Mouse (Mus musculus) right cerebral cortex, adult 2 months (tissue): ENCODE results near the gene Rpusd1.

Experiments used
- DNase-seq, 2 experiments: peaks; one replicate each; pipeline ENCODE4 v3.0.0; 2021 to 2022; ENCODE audit warnings: low spot score in 2 of 2

Rpusd1 gene

DNA sequence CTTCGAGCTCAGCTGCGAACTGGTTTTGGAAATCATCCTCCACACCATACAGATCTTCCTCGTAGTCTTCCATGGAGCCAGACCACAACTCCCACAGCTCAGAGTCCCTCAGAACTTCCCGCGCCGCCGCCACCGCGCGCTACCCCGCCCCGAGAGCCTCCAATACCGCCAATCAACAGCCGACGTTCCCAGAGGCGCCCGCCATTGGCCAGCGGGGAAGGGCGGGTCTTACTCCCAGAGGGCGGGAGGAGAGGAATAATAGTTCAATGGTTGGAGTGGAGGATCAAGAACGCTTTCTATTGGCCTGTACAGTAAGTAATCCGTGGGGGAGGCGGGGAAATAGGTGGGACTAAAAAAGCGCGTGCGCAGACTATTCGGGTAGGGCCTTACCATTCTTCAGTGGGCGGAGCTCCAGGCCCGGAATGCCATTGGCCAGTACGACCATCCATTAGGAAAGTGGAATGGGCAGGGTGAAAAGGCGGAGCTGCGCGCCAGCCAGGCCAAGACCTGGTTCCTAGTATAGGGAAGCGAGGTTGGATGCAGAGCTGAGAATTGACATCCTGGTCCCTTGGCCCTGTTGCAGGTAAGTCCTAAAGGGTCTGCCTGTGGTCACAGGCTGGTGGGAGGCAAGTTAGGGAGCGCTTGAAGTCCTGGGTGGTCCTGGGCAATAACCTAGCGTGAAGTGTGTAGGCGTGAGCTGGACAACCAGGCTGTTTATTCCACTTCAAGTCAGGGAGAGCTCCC, at the start of gene Rpusd1, which contains the start of gene Chtf18:
Gene Rpusd1, plus strand, starts transcription at position 406 of the 744 bp plus-strand sequence.
Gene Chtf18, minus strand, starts transcription at position 155 of the 744 bp plus-strand sequence.
- peak; percentile 99 for DNase-seq

DNA sequence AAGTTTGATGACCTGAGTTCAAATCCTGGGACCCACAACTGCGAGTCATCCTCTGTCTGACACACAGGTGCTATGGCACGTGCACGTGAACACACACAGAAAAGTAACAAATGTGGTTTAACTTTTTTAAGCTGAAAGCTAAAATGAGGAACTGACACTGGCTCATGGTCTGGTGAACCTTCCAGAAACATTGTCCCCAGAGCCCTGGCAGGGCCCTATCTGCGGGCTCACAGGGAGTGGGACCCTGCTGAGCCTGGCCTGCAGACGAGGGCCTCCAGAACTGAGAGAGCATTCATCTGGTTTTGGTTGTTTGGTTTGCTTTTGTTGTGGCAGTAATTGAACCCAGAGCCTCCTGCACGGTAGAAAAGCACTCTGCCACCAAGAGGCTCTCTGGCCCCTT, 49.5 kb upstream of the Rpusd1 start:
- no peak for DNase-seq

DNA sequence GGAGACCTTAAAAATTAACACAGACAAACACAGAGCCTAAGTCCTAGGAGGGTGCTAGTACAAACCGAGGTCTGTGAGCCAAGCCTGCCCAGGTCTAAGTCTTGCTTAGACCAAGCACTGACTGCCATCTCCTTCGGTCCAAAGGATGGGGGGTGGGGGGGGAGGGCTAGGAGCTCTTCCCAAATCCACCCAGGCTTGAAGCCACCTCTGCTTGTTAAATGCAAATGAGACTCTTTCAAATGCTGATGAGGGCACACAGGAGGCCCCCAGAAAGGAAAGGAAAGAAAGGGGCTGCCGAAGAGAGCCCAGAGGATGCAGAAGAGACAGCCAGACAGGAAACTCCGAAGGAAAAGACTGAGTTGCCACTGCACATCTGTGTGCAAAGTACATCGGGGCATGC, 47.7 kb upstream of the Rpusd1 start:
- no peak for DNase-seq

DNA sequence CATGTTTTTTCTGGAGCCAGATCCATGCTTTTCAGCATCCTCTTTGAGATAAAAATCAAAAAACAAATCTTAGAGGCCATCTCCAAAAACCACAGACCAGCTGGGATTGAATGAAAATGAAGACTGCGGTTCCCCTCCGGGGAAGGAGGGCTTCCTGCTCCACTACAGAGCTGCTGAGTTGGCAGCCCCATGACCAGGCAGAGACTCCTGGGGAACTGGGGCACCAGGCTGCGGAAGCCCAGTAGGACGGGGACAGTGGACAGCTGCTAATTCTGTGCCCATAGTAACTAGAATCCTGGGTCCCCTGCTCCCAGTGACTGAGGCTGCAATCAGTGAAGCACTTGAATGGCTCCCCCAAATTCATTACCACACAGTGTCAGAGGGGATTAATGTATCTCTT, 45.8 kb upstream of the Rpusd1 start:
- no peak for DNase-seq

DNA sequence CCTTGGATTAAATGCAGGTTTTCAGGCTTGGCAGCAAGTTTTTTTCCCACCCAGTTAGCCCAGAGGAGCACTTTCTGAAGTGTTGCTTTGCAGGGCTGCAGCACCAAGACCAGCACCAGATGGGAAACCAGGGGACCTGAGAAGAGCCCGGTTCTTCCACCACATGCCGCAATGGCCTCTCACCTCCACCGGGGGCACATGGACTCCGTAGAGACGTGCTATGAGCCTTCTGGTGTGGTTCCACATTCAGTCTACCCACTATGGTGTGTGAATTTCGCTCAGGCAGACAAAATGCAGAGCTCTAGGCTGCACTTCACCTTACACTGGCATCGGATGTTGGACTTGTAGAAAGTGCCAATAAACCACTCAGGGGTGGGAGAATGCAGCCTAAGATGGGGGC, 41.1 kb upstream of the Rpusd1 start:
- DNase-seq, result no peak

DNA sequence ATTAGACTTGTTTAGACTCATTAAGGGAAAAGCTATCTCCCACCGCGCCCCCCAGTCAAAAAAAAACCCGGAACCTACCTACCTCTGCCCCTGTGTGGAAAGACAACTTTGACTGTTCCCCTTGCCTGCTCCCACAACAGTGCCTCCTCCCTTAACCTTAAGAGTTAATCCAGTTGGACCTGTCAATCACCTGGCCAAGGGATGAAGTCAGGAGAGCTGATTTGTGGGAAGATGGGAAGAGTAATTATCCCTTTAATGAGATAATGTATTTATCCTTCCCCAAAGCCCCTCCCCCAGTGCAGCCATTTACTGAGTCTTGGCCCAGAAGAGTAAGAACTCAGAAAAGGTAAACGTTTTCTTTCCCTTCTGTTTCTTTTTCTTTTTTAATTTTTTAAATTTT, 38.5 kb upstream of the Rpusd1 start:
- no peak for DNase-seq

DNA sequence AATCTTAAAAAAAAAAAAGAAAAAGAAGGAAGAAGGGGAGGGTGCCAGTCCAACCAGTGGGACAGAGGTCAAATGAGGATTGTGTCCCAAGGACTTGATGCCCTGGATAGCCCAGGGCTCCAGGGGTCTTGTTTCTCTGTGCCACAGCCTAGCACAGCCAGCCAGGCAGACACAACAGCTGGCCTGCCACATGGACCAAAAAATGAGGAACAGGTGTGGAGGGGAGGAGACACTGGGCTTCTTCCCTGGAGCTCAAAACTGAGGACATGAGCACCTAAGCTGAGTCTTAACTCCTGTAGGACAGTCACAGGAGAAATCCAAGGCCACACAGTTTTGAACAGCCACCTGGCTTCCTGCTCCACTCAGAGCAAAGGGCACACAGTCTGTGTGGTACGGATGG, 31.2 kb upstream of the Rpusd1 start:
- no peak for DNase-seq

DNA sequence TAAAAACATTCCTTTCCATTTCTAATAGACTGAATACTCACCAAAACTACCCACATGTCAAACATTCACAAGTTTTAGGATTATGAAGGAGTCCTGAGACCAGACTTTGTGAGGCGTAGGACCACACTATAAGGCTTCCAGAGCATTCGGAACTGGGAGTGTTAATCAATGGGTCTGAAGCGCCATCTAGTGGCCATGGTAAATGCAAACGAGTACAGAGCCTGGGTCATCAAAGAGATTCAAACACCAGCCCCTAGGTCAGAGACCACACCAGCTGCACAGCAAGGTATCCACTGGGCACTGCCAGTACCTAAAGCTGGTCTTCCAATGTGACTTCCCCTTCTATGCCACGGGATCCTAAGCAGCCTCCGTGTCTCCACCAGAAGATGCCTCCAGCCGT, 29.0 kb upstream of the Rpusd1 start:
- DNase-seq, result peak; percentile 91

DNA sequence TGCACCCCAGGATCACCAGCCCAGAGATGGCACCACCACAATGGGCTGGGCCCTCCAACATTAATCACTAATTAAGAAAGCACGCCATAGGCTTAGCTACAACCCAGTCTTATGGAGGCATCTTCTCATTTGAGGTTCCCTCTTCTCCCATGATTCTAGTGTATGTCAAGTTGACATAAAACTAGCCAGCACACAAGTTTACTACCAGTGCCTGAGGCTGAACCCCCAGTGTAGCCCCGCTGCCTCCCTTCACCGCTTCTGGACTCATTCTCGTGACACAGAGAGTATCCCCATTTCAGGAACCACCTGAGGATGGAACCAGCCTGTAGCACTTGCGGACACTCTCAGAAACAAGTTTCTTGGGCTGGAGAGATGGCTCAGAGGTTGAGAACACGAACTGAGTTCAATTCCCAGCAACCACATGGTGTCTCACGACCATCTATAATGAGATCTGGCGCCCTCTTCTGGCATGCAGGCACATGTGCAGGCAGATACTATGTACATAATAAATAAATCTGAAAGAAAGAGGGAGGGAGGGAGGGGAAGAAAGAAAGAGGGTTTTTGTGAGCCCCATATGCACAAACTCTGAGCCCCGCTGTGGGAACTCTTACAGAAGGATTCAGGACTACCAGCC, 26.5 kb upstream of the Rpusd1 start:
- DNase-seq, result no peak

DNA sequence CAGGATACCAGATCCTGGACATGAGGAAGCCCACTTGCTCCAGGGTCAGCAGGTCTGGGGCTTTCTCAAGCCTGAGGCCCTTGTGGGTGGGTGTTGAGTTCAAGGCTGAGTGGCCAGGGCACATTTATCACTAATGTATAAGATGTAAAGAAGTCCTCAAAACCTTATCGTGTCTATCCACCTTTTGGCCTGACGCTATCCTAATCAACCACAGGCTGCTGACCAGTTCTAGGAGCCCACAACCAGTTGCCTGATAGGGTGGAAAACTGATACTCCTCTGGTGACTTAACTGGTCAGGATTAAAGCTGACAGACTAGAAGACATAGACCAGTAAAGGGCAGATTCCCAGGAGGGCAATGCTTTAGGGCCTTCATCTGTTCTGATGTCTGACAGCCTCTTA, 17.5 kb upstream of the Rpusd1 start:
- DNase-seq, result no peak

DNA sequence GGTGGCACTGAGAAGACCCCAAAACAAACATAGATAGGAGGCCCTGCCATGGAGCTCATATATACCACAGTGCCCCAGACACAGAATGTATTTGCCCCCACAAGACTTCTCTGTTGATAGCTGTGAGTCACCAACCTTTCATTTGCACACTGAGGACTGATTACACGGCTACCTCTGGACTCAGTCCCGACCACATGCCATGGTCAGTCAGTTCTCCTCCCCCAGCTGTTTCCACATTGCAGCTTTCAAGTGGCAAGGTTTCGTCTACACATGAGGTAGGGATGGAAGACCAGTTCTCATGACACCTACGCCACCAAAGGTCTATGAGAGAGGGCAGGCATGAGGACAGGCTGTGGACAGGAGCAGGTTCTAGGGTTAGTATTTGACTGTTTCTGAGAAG, 16.3 kb upstream of the Rpusd1 start:
- DNase-seq, result no peak

DNA sequence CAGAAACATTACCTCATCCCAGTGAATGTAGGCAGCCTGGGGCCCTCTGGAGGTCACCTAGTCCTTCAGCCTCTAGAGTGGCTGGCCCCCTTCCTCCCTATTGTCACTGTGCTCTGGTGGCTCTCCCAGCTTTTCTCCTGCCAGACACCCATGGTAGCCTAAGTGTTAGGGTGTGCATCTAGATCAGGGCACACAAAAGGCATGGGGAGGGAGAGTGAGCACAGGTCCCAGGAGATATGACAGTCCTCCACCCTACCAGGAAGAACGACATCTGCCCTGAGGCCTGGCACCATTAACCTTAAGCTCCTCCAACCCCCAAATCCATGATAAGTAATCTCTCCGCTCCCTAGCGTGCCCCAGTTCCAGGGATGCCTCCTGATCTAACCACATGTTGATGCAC, 11.8 kb upstream of the Rpusd1 start:
- no peak for DNase-seq

DNA sequence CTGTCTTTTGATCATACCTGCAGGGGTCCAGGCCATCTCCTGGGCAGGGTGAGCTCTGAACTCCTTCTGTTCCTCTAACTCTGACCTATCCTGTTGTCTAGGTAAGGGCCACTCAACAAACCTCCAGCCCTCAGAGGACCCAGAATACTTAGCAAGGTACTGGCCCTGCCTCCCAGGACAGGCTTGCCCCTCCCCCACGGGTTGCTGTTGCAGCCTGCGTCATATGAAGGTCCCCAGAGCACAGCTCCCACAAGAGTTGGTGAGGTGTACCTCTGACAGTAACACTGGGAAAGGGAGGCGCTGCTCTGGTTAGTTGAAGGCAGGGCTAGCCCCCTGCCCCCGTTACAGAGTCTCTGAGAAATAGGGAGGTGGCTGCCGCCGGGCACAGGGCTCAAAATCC, 11.3 kb upstream of the Rpusd1 start:
- DNase-seq, result no peak

DNA sequence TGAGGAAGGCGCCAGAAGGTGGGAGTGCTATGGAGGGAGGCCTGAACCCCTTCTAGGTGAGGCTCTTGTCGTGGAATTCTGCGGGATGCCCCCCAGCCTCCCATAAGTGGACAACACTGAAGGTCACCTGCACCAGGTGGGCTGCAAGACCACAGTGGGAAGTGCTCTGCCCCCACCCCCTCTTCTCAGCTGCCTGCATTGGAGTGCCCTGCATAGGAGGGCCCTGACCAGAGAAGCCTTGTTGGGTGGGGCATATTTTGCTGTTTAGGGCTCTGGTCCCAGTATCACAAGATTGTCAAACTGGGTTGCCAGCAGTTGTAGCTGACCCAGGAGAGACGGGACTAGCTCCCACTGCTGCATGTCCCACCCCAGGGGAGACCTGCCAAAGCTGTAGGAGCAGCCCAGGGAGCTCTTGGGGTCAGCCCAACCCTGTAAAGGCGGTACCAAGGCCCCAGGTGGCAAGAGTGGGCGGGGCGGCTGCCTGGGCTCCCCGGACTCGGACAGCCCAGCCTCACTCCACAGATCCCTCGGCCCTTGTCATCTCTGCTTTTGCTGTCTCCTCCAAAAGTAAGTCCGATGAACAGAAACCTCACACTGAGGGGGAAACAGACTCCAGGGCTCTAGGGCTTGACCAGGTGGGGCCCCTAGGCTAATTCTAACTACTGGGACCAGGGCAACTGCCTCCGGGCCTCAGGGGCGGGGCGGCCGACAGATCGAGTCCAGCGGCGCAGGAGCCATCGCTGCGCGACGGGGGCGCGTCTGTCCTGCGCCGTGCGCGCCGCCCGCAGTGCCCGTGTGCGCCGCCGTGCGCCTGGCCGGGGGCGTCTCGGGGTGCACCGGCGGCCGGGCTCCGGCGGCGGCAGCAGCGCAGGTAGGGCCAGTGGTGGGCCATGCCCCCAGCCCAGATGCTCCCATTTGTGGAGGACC, 10.5 kb upstream of the Rpusd1 start, which contains the start of gene Gng13:
Gene Gng13, plus strand, starts transcription at position 461 of the 927 bp plus-strand sequence.
- DNase-seq, result peak; percentile 36 to 49

DNA sequence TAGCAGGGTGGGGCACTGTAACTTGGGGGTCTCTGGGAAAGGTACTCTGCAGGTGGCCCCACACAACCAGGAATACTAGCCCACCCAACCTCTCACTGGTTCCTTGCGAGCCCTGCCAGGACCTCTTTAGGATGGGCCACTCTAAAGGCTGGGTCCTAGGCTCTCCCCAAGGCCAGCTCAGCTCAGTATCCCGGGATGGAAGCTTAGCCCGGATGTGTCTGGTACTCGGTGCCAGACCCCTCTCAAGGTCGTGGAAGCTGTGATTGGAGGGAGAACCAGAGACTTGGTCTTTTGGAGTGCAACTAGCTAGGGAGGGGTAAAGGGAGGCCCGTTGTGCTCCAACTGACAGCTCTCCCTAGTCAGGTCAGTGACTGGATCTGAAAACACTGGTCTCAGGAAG, 9.8 kb upstream of the Rpusd1 start:
- no peak for DNase-seq

DNA sequence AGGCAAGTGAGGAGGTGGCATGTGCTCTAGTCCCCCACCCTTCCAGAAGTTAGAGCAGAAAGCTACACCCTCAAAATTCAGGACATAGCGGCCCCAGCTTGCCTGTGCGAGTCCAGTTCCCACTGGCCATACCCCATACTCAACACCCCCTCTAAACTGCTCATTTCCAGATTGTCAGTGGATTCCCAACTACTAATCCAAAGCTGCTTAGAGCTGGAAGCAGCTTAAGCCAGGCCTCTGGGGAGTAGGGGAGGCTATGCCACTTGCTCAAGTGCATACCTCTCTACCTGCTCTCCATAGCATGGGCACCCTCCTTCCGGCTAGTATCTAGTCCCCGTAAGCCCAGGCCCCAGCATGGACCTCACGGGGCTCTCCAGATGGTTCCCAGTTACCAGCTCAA, 6.0 kb upstream of the Rpusd1 start:
- DNase-seq, result no peak

DNA sequence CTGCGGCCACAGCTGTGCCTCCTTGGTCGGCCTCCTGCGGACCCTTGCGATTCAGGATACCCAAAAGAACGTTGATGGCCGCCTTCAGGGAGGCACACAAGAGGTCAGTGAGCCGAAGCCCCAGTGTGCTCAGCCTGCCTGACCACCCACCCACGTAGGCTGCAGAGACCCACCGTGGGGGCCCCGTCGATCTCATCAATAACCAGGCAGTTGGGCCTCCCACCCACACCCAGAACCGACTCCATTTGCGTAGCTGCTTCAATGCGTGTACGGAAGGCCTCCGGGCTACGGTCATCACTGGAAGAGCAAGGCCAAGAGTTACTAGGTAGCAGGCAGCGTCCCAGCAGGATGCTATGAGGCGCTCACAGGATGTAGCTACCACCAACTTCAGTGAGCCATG, 4.0 kb upstream of the Rpusd1 start:
- DNase-seq, result no peak

DNA sequence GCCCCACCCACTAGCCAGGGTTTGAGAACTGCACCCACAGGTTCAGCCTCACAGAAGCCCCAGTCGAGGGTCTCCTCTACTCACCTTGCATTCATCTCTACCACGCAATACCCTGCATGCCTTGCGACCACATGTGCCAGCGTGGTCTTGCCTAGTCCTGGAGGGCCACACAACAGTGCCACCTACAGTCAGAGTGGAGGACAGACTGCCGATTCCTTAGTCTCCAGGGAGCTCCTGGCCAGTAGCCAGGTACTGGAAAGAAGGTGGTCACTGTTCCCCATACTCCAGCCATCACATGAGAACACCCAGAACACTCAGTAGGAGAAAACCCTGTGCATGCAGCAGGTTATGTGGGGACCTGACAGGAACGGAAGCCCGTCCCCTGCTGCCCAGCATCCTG, 3.6 kb upstream of the Rpusd1 start:
- no peak for DNase-seq

DNA sequence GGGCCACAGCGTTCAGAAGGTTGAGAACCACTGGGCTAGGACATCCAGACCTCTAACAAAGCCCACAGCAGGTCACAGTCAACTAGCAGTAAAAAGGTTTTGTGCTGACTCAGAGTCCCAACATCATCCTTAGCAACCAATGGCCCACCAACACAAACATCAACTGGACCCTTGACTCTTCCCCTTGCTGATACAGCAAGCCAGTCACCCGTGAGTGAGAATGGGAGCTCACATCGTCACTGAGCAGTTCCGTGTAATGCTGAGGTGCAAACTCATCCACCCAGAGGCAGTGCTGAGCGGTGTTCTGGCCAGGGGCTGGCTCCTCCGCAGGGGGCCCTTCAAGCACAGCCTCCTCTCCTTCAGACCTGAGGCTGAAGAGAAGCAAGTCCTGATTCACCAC, 2.2 kb upstream of the Rpusd1 start:
- DNase-seq, result no peak

DNA sequence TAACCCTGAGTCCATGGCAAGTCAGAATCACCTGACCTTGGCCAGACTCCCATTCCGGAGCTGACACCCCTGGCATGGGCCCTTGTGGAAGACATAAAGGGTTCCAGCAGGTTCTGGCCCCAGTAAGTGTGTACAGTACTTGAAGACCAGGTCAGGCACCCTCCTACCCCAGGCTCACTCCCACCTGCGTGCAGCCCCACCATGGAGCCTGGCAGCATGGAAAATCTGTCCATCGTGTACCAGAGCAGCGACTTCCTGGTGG, 470 bp downstream of the Rpusd1 start:
- DNase-seq, result no peak

DNA sequence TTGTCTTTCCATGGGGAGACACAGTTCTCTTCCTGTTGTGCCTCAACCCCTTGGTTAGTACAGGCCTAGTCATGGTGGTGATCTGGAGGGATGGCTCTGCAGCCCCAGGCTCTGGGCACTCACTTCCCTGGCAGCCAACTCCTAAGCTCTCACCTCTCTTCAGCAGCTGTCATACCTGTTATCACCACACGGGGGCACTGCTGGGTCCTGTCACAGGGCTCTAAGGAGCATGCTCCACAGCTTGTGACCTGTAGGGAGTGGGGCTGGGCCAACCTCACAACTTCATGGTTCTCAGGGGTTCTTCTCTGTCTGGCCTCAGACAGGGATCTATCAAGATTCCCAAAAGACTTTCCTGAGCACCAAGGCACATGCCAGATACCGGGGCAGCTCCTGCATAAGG, 4.6 kb downstream of the Rpusd1 start:
- DNase-seq, result peak; percentile 92

DNA sequence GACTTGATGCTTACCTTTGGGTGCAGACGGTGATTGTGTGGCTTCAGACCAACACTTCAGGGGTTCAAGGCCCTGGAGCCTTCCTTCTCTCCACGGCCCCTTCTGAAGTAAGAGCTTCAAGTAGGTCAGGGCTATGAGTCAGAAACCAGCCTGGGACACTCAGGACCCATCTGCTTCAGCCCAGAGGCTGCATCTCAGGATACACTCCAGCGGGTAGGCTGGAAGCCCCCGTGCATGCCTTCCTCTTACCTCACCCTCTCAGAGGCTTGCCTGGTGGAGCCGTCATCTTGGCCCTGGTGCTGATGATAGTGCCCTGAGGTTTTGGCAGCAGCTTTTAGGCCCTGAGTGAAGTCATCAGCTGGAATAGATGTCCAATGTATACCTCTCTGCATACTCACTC, 7.8 kb downstream of the Rpusd1 start:
- no peak for DNase-seq

DNA sequence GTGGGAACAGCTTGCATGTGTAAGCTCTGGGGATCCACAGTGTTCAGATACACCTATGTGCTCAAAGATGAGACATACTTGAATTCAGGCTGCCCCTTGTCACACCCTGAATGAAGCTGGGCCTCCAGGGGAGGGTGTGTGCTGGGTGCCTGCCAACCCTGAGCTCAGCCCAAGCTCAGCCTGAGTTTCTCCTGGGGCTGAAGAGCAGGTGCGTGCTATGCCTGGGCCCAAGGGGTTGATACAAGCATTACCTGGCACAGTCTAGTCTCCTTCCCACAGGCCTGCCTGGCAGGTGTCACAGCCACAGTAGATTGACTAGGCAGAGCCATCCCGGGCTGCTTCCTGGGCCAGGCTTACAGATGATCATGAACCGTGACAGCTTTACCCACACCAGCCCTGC, 8.3 kb downstream of the Rpusd1 start, which contains the start of gene Mslnl:
Gene Mslnl, plus strand, starts transcription at position 298 of the 400 bp plus-strand sequence.
- no peak for DNase-seq
